Mouse (Mus musculus): ENCODE measurements around the gene 5730455P16Rik. TPM values are rescaled to one million over a fixed set of nuclear protein-coding genes. Genes with fewer than 3 reads are reported as not detected.

The 5730455P16Rik gene
- total RNA-seq, 2 experiments from 2014 or later: 23.5 to 23.9 TPM

Other genes with a start within 250 kb of the 5730455P16Rik start
- 10 to 100 TPM; 28.8 to 29.8 TPM for gene Tefm, start 235.9 kb downstream of the 5730455P16Rik start, total RNA-seq (2021)
- 10 to 100 TPM; 10.0 to 10.8 TPM for gene Adap2, start 223.9 kb downstream of the 5730455P16Rik start, total RNA-seq (2021)
- gene Rnf135, start 194.2 kb downstream of the 5730455P16Rik start, total RNA-seq (2021): 1 to 10 TPM; 5.4 to 5.7 TPM
- gene Rhot1, start 169.0 kb downstream of the 5730455P16Rik start, total RNA-seq (2021): 10 to 100 TPM; 59.0 to 64.3 TPM
- gene Rhbdl3, start 77.1 kb downstream of the 5730455P16Rik start, total RNA-seq (2021): 1 to 10 TPM; 5.2 to 7.0 TPM
- 10 to 100 TPM; 68.8 to 68.9 TPM for gene Zfp207, start 5.2 kb upstream of the 5730455P16Rik start, total RNA-seq (2021)
- gene Psmd11, start 50.6 kb upstream of the 5730455P16Rik start, total RNA-seq (2021): 100 to 1,000 TPM; 112 to 113 TPM
- gene Cdk5r1, start 99.0 kb upstream of the 5730455P16Rik start, total RNA-seq (2021): under 1 TPM; 0.45 to 0.59 TPM